Mouse (Mus musculus) forebrain, embryonic 16.5 days (tissue): ENCODE data around the gene Ccdc71. TPM values are rescaled to one million over a fixed set of nuclear protein-coding genes. Genes with fewer than 3 reads are reported as not detected.

ENCODE experiments used
- ATAC-seq: fragments of 200-750 bp; cut with Nextera tagmentation; 2 replicates; pipeline ENCODE4 v1.8.0; 2017; ENCODE audit warnings: mild to moderate bottlenecking, moderate library complexity
- H3K27ac ChIP-seq: fragments of 300-500 bp; sonication (generic); 2 replicates; pipeline ENCODE4 v1.5.1; 2014; ENCODE audit warnings: low read length, control low read depth
- H3K27me3 ChIP-seq: fragments of 300-500 bp; sonication (generic); replicated peaks from 2 replicates; pipeline ENCODE4 v1.6.1; 2014; ENCODE audit warnings: low read length; ENCODE audit not compliant: control insufficient read depth, insufficient read depth
- H3K36me3 ChIP-seq: fragments of 300-500 bp; sonication (generic); 2 replicates; pipeline ENCODE4 v1.6.1; 2014; ENCODE audit not compliant: control insufficient read depth, insufficient read depth
- H3K4me1 ChIP-seq: fragments of 300-500 bp; sonication (generic); replicated peaks from 2 replicates; pipeline ENCODE4 v1.6.1; 2014; ENCODE audit warnings: low read length; ENCODE audit not compliant: control insufficient read depth, insufficient read depth
- H3K4me2 ChIP-seq: fragments of 300-500 bp; sonication (generic); 2 replicates; pipeline ENCODE4 v1.6.1; 2014; ENCODE audit warnings: mild to moderate bottlenecking, low read length, control low read depth
- H3K4me3 ChIP-seq: fragments of 300-500 bp; sonication (generic); replicated peaks from 2 replicates; pipeline ENCODE4 v1.5.1; 2014; ENCODE audit warnings: mild to moderate bottlenecking, low read length, control low read depth
- H3K9ac ChIP-seq: fragments of 300-500 bp; sonication (generic); replicated peaks from 2 replicates; pipeline ENCODE4 v1.6.1; 2014; ENCODE audit warnings: low read depth, low read length, control low read depth
- H3K9me3 ChIP-seq: fragments of 300-500 bp; sonication (generic); 2 replicates; pipeline ENCODE4 v1.6.1; 2016; ENCODE audit warnings: low read length; ENCODE audit not compliant: control insufficient read depth
- WGBS: fragments of 180-500 bp; shearing (Covaris S2); extraction: QIAGEN DNeasy Blood & Tissue Kit; methylation state at CpG from one replicate; pipeline ENCODE4 v1.1.7; 2014; 5-methylcytosine and 5-hydroxymethylcytosine counted together
- polyA plus RNA-seq: library from polyadenylated mRNA; unstranded; fragments of >200 nt; fragmentation: Nextera tagmentation; extraction: Ambion mirVana; gene quantifications from 2 replicates; pipeline ENCODE4 v1.2.1, GENCODE M21; 2015

Ccdc71 gene
- polyA plus RNA-seq, 1 experiment from 2014 or later = 68.7 TPM

GRCm38 (mm10) chr9:108454429-108454828 is 5.9 kb upstream of the Ccdc71 start:
- peaks cover 36% of the 10 kb centered on the region for H3K4me1 ChIP-seq
- no peak overlapping the region for H3K9ac ChIP-seq
- H3K4me3 ChIP-seq = no peak overlapping the region
- ATAC-seq = no peak
- H3K27me3 ChIP-seq = 0 out of 2 replicates have a peak, but pooled peaks cover 2% of the 10 kb centered on the region
- no peak overlapping the region for H3K4me2 ChIP-seq
- 89% methylated on average over 6 of the region's 6 CpGs for WGBS
- H3K27ac ChIP-seq = no peak overlapping the region
- no peaks in the 10 kb centered on the region for H3K36me3 ChIP-seq
- no peaks in the 10 kb centered on the region for H3K9me3 ChIP-seq

DNA sequence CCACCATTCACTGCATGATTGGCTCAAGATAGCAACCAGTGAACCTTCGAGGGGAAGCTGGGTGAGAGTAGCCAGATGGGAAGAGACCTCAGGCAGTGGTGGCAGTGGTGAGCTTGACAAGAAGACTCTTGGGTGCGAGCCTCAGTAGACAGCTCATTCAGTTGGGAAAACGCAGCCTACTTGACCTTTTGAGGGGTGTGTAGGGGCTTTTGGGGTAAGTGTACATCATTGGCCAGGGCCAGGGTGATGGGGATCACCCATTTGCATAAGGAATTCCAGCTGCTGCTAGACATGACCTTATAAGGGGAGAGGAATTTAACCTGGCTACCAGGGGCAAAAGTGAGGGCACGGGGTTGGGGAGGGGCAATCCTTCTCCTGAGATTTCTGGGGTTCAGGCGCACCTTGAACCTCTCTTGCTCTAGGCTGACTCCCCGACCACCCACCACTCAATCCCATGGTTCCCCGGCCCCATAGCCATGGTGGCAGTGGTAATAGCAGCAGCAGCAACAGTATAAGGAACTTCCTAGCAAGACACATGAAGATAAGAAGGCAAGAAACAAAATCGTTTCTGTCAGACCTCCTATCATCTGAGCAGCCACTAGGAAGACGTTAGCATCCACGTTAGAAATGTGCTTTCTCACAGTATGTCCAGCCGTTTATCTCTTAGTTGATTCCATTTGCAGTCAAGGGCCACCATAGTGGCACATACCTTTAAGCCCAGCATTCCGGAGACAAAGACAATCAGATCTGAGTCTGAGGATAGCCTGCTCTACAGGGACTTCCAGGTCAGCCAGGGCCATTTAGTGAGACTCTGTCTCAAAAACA is 4.4 kb upstream of the Ccdc71 start:
- Histone ChIP-seq H3K9ac (no peak overlapping the region), H3K4me1 (peaks cover 24% of the 10 kb centered on the region), H3K27me3 (0 out of 2 replicates have a peak, but pooled peaks cover 2% of the 10 kb centered on the region), H3K36me3 (no peaks in the 10 kb centered on the region), H3K27ac (no peak overlapping the region), H3K4me3 (no peak overlapping the region), H3K4me2 (no peak overlapping the region), H3K9me3 (no peaks in the 10 kb centered on the region)
- 81% methylated on average over 12 of the region's 12 CpGs for WGBS
- no peak for ATAC-seq

DNA sequence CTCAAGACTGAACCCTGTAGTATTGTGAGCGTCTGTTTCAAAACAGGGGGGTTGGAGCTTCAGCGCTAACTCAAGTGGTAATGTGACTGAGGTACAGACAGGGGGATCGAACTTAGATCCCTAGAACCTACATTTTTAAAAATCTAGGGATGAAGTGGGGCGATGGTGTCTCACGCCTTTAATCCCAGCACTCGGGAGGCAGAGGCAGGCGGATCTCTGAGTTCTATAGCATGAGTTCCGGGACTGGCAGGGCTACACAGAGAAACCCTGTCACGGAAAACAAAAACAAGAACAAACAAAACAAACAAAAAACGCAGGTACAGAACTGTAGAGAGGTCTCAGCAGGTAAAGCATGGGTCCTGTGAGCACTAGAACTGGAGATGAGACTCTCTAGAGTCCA is 3.4 kb upstream of the Ccdc71 start:
- no peaks in the 10 kb centered on the region for H3K36me3 ChIP-seq
- H3K4me2 ChIP-seq = no peak overlapping the region
- peaks cover 24% of the 10 kb centered on the region for H3K4me1 ChIP-seq
- H3K9me3 ChIP-seq = no peaks in the 10 kb centered on the region
- WGBS = 85% methylated on average over 10 of the region's 10 CpGs
- H3K9ac ChIP-seq = no peak overlapping the region
- H3K4me3 ChIP-seq = no peak overlapping the region
- H3K27ac ChIP-seq = no peak overlapping the region
- 0 out of 2 replicates have a peak, but pooled peaks cover 2% of the 10 kb centered on the region for H3K27me3 ChIP-seq
- ATAC-seq = no peak

DNA sequence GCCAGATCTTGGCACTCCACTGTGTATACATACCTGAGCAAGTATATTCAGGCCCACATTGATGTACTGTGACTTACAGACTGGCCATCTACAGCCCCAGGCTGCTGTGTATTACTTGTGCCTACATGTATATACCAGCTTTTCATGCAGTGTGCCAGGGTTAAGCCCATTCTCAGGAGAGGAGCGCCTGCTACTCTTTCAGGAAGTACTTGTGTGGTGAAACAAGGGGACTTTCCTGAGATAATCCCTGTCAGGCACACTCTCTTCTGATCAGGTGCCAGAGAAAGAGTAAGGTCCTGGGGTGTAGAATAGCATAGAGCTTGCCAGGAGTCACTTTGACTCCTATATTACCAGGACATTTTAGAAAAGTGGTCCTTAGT is 398 bp upstream of the Ccdc71 start:
- Histone ChIP-seq H3K27ac (peak overlapping the region; percentile 33; the same call in 1 of the 2 replicates), H3K4me3 (peak overlapping the region; percentile 95), H3K9ac (no peak overlapping the region), H3K9me3 (no peaks in the 10 kb centered on the region), H3K4me1 (peaks cover 15% of the 10 kb centered on the region), H3K27me3 (0 out of 2 replicates have a peak, but pooled peaks cover 2% of the 10 kb centered on the region), H3K4me2 (peak overlapping the region; percentile 92), H3K36me3 (peaks cover 11% of the 10 kb centered on the region)
- WGBS = 97% methylated on average over 1 of the region's 1 CpGs
- ATAC-seq = peak; percentile 11; the same call in 1 of the 2 replicates

- no peak; the same call in 1 of the 2 replicates for ATAC-seq
- Histone ChIP-seq H3K4me2 (peak within 1 kb of the TSS; percentile 92), H3K4me3 (peak within 1 kb of the TSS; percentile 95), H3K9me3 (no peaks in the 10 kb centered on the region), H3K9ac (peak within 1 kb of the TSS; percentile 83), H3K27ac (peak within 1 kb of the TSS; percentile 73), H3K27me3 (0 out of 2 replicates have a peak, but pooled peaks cover 2% of the 10 kb centered on the region), H3K4me1 (peaks cover 15% of the 10 kb centered on the region), H3K36me3 (peaks cover 15% of the 10 kb centered on the region)
- WGBS = 25% methylated on average over 11 of the region's 11 CpGs
Observed at GRCm38 (mm10) chr9:108461181-108461631, 879 bp downstream of the Ccdc71 start, which contains the start of gene Klhdc8b. Klhdc8b (minus strand) TSS chr9:108461581.

- 90% methylated on average over 5 of the region's 5 CpGs for WGBS
- H3K4me3 ChIP-seq = peak overlapping the region; percentile 95
- no peaks in the 10 kb centered on the region for H3K9me3 ChIP-seq
- no peak overlapping the region for H3K9ac ChIP-seq
- peaks cover 15% of the 10 kb centered on the region for H3K4me1 ChIP-seq
- 0 out of 2 replicates have a peak, but pooled peaks cover 2% of the 10 kb centered on the region for H3K27me3 ChIP-seq
- no peak overlapping the region for H3K27ac ChIP-seq
- peak overlapping the region; percentile 92 for H3K4me2 ChIP-seq
- peaks cover 15% of the 10 kb centered on the region for H3K36me3 ChIP-seq
- no peak for ATAC-seq
Observed at GRCm38 (mm10) chr9:108461675-108462074, 1.3 kb downstream of the Ccdc71 start.

DNA sequence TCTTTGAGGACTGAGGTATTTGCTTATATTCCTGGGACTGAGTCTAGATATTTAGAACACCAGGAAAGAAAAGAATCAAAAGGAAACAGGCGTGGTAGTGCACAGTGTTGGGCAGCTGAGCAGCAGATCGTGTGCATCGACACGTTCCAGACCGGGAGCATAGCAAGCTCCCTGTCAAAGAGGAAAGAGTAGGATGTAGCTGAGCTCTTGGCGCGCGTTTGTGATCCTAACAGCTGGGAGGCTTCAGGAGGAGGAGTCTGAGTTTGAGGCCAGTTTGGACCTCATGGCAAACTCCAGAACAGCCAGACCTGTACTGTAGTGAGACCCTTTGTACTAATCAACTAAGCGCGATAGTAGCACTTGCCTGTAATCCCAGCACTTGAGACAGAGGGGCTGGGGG is 1.9 kb downstream of the Ccdc71 start:
- 92% methylated on average over 10 of the region's 10 CpGs for WGBS
- no peak overlapping the region for H3K4me2 ChIP-seq
- H3K27me3 ChIP-seq = 0 out of 2 replicates have a peak, but pooled peaks cover 2% of the 10 kb centered on the region
- peaks cover 15% of the 10 kb centered on the region for H3K36me3 ChIP-seq
- no peak for ATAC-seq
- peaks cover 15% of the 10 kb centered on the region for H3K4me1 ChIP-seq
- no peak overlapping the region for H3K9ac ChIP-seq
- no peak overlapping the region for H3K27ac ChIP-seq
- H3K4me3 ChIP-seq = no peak overlapping the region
- H3K9me3 ChIP-seq = no peaks in the 10 kb centered on the region

GRCm38 (mm10) chr9:108463713-108464112 is 3.4 kb downstream of the Ccdc71 start:
- Histone ChIP-seq H3K9me3 (no peaks in the 10 kb centered on the region), H3K36me3 (peaks cover 15% of the 10 kb centered on the region), H3K4me1 (peaks cover 15% of the 10 kb centered on the region), H3K27ac (no peak overlapping the region), H3K9ac (no peak overlapping the region), H3K4me2 (no peak overlapping the region), H3K4me3 (no peak overlapping the region), H3K27me3 (0 out of 2 replicates have a peak, but pooled peaks cover under 1% of the 10 kb centered on the region)
- no peak for ATAC-seq
- WGBS = 97% methylated on average over 9 of the region's 9 CpGs

DNA sequence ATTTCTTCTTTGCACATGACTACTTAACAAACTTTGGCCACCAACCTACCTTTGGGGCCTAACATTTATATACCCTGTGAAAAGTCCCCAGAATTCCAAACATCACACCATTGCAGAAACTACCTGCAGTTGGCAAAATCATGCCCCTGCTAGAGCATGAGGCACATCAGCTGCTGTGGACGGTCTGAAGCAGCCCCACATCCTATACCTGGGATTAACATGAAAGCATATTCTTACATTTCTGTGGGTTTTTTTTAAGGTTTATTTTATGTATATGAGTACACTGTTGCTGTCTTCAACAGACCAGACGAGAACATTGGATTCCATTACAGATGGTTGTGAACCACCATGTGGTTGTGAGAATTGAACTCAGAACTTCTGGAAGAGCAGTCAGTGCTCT is 5.9 kb downstream of the Ccdc71 start:
- H3K4me3 ChIP-seq = no peak overlapping the region
- H3K9me3 ChIP-seq = no peaks in the 10 kb centered on the region
- no peak overlapping the region for H3K9ac ChIP-seq
- H3K27ac ChIP-seq = no peak overlapping the region
- no peak overlapping the region for H3K4me2 ChIP-seq
- peaks cover 15% of the 10 kb centered on the region for H3K36me3 ChIP-seq
- ATAC-seq = no peak
- WGBS = 94% methylated on average over 2 of the region's 2 CpGs
- H3K4me1 ChIP-seq = peaks cover 9% of the 10 kb centered on the region
- H3K27me3 ChIP-seq = no peaks in the 10 kb centered on the region
